Mouse (Mus musculus) MEL (cell line): ENCODE results near the gene Fam172a. TPM values are rescaled to one million over a fixed set of nuclear protein-coding genes. Genes with fewer than 3 reads are reported as not detected.

Experiments used
- DNase-seq: peaks from one replicate; pipeline ENCODE4 v3.0.0; 2011; ENCODE audit warnings: low read depth, low spot score
- H3K27ac ChIP-seq: 2 replicates; pipeline ENCODE4 v1.5.1; 2012; ENCODE audit warnings: low read depth, mild to moderate bottlenecking, control low read depth, low read length, moderate library complexity; ENCODE audit not compliant: control insufficient read depth
- H3K27me3 ChIP-seq, 2 experiments: fragments of 150-350 bp in 1 of 2; sonication (generic) in 1 of 2; 2 replicates each; pipeline ENCODE4 v1.6.1; 2012; ENCODE audit warnings: low read length in 2 of 2, mild to moderate bottlenecking in 2 of 2, improper control_type of control experiment in 1 of 2, moderate library complexity in 1 of 2; ENCODE audit not compliant: insufficient read depth in 2 of 2, control insufficient read depth in 1 of 2
- H3K36me3 ChIP-seq, 2 experiments: 2 replicates each; pipeline ENCODE4 v1.6.1; 2012 to 2014; ENCODE audit warnings: low read length in 2 of 2, improper control_type of control experiment in 1 of 2, inconsistent platforms in 1 of 2, mild to moderate bottlenecking in 1 of 2; ENCODE audit not compliant: insufficient read depth in 2 of 2, control insufficient read depth in 1 of 2
- H3K4me1 ChIP-seq, 2 experiments: fragments of 150-350 bp in 1 of 2; sonication (generic) in 1 of 2; 2 replicates each; pipeline ENCODE4 v1.6.1; 2012; ENCODE audit warnings: low read length in 2 of 2, improper control_type of control experiment in 1 of 2, mild to moderate bottlenecking in 1 of 2; ENCODE audit not compliant: insufficient read depth in 2 of 2, control insufficient read depth in 1 of 2
- H3K4me3 ChIP-seq, 2 experiments: fragments of 150-350 bp in 1 of 2; sonication (generic) in 1 of 2; 2 replicates each; pipeline ENCODE4 v1.5.1; 2012; ENCODE audit warnings: low read depth in 2 of 2, low read length in 2 of 2, mild to moderate bottlenecking in 2 of 2, moderate library complexity in 2 of 2, control low read depth in 1 of 2, improper control_type of control experiment in 1 of 2; ENCODE audit not compliant: control insufficient read depth in 1 of 2, insufficient read depth in 1 of 2
- H3K79me2 ChIP-seq: 2 replicates; pipeline ENCODE4 v1.6.1; 2012; ENCODE audit warnings: mild to moderate bottlenecking, low read length, moderate library complexity; ENCODE audit not compliant: control insufficient read depth, poor library complexity, insufficient read depth
- H3K9ac ChIP-seq: 2 replicates; pipeline ENCODE4 v1.6.1; 2012; ENCODE audit warnings: low read depth, mild to moderate bottlenecking, control low read depth, low read length, moderate library complexity; ENCODE audit not compliant: control insufficient read depth, poor library complexity, severe bottlenecking
- H3K9me3 ChIP-seq: fragments of 150-350 bp; sonication (generic); replicated peaks from 2 replicates; pipeline ENCODE4 v1.6.1; 2012; ENCODE audit warnings: mild to moderate bottlenecking, low read length, improper control_type of control experiment, moderate library complexity; ENCODE audit not compliant: insufficient read depth
- CTCF ChIP-seq, 3 experiments: IDR thresholded peaks in 2 of 3; conservative IDR thresholded peaks in 1 of 3; 2 replicates each; pipeline ENCODE4 v1.5.1; 2011 to 2012; ENCODE audit warnings: low read length in 3 of 3, low read depth in 2 of 3, mild to moderate bottlenecking in 2 of 3, improper control_type of control experiment in 1 of 3, inconsistent platforms in 1 of 3, mixed read lengths in 1 of 3, moderate library complexity in 1 of 3; ENCODE audit not compliant: control insufficient read depth in 1 of 3, insufficient read depth in 1 of 3, poor library complexity in 1 of 3, severe bottlenecking in 1 of 3
- E2F4 ChIP-seq: IDR thresholded peaks from 2 replicates; pipeline ENCODE4 v1.6.1; 2011; ENCODE audit warnings: low read depth, low read length, improper control_type of control experiment, borderline replicate concordance
- ETS1 ChIP-seq: IDR thresholded peaks from 2 replicates; pipeline ENCODE4 v1.6.1; 2012; ENCODE audit warnings: low read depth, mild to moderate bottlenecking, inconsistent platforms, low read length, improper control_type of control experiment, moderate library complexity
- GABPA ChIP-seq: IDR thresholded peaks from 2 replicates; pipeline ENCODE4 v1.6.1; 2012; ENCODE audit warnings: low read depth, mild to moderate bottlenecking, inconsistent platforms, low read length, improper control_type of control experiment, moderate library complexity
- GATA1 ChIP-seq: IDR thresholded peaks from 2 replicates; pipeline ENCODE4 v1.6.1; 2011; ENCODE audit warnings: low read depth, low read length, improper control_type of control experiment
- HCFC1 ChIP-seq: IDR thresholded peaks from 2 replicates; pipeline ENCODE4 v1.6.1; 2012; ENCODE audit warnings: low read depth, mild to moderate bottlenecking, inconsistent platforms, low read length, improper control_type of control experiment, moderate library complexity
- KAT2A ChIP-seq: conservative IDR thresholded peaks from 2 replicates; pipeline ENCODE4 v1.6.1; 2012; ENCODE audit warnings: low read depth, low read length, improper control_type of control experiment, inconsistent platforms
- MAX ChIP-seq: IDR thresholded peaks from 2 replicates; pipeline ENCODE4 v1.6.1; 2011; ENCODE audit warnings: low read length, improper control_type of control experiment
- MEF2A ChIP-seq: IDR thresholded peaks from 2 replicates; pipeline ENCODE4 v1.6.1; 2014; ENCODE audit warnings: low read depth, mild to moderate bottlenecking, inconsistent platforms, low read length, improper control_type of control experiment; ENCODE audit not compliant: poor library complexity, insufficient replicate concordance, severe bottlenecking; ENCODE audit errors: extremely low read depth
- MYC ChIP-seq: IDR thresholded peaks from 2 replicates; pipeline ENCODE4 v1.6.1; 2011; ENCODE audit warnings: low read depth, mild to moderate bottlenecking, low read length, improper control_type of control experiment, moderate library complexity
- POLR2A ChIP-seq, 2 experiments: IDR thresholded peaks; 2 replicates each; pipeline ENCODE4 v1.6.1; 2011 to 2012; ENCODE audit warnings: low read length in 2 of 2, mild to moderate bottlenecking in 2 of 2, control low read depth in 1 of 2, improper control_type of control experiment in 1 of 2, low read depth in 1 of 2, moderate library complexity in 1 of 2; ENCODE audit not compliant: control insufficient read depth in 1 of 2, insufficient read depth in 1 of 2, poor library complexity in 1 of 2
- POLR2AphosphoS5 ChIP-seq: IDR thresholded peaks from 2 replicates; pipeline ENCODE4 v1.6.1; 2012; ENCODE audit warnings: low read depth, borderline replicate concordance, mild to moderate bottlenecking, inconsistent platforms, low read length, moderate library complexity, mixed read lengths
- RAD21 ChIP-seq: IDR thresholded peaks from 2 replicates; pipeline ENCODE4 v1.6.1; 2011; ENCODE audit warnings: mild to moderate bottlenecking, low read depth, low read length, improper control_type of control experiment
- RCOR1 ChIP-seq: IDR thresholded peaks from 2 replicates; pipeline ENCODE4 v1.6.1; 2012; ENCODE audit warnings: low read depth, mild to moderate bottlenecking, inconsistent platforms, low read length, improper control_type of control experiment
- SIN3A ChIP-seq: IDR thresholded peaks from 2 replicates; pipeline ENCODE4 v1.6.1; 2012; ENCODE audit warnings: low read length, improper control_type of control experiment, inconsistent platforms
- SMC3 ChIP-seq: IDR thresholded peaks from 2 replicates; pipeline ENCODE4 v1.6.1; 2011; ENCODE audit warnings: low read depth, low read length, improper control_type of control experiment
- TBP ChIP-seq: IDR thresholded peaks from 2 replicates; pipeline ENCODE4 v1.8.0; 2011; ENCODE audit warnings: low read depth, low read length, improper control_type of control experiment
- TCF12 ChIP-seq: IDR thresholded peaks from 2 replicates; pipeline ENCODE4 v1.6.1; 2014; ENCODE audit warnings: low read depth, mild to moderate bottlenecking, inconsistent platforms, low read length, improper control_type of control experiment, moderate library complexity
- USF1 ChIP-seq: IDR thresholded peaks from 2 replicates; pipeline ENCODE4 v1.6.1; 2014; ENCODE audit warnings: low read depth, mild to moderate bottlenecking, inconsistent platforms, low read length, improper control_type of control experiment, moderate library complexity
- USF2 ChIP-seq, 2 experiments: IDR thresholded peaks; 2 replicates each; pipeline ENCODE4 v1.6.1; 2011 to 2012; ENCODE audit warnings: improper control_type of control experiment in 2 of 2, low read length in 2 of 2, borderline replicate concordance in 1 of 2, inconsistent platforms in 1 of 2, low read depth in 1 of 2, mild to moderate bottlenecking in 1 of 2; ENCODE audit not compliant: insufficient read depth in 1 of 2
- ZC3H11A ChIP-seq: IDR thresholded peaks from 2 replicates; pipeline ENCODE4 v1.6.1; 2012; ENCODE audit warnings: low read depth, mild to moderate bottlenecking, inconsistent platforms, low read length, improper control_type of control experiment
- ZKSCAN1 ChIP-seq: IDR thresholded peaks from 2 replicates; pipeline ENCODE4 v1.6.1; 2012; ENCODE audit warnings: low read depth, mild to moderate bottlenecking, inconsistent platforms, low read length, improper control_type of control experiment, moderate library complexity
- ZNF384 ChIP-seq: IDR thresholded peaks from 2 replicates; pipeline ENCODE4 v1.6.1; 2012; ENCODE audit warnings: low read depth, mild to moderate bottlenecking, inconsistent platforms, low read length, improper control_type of control experiment
- polyA plus RNA-seq, 2 experiments: library from polyadenylated mRNA; stranded (reverse) in 1 of 2; unstranded in 1 of 2; fragments of >175 nt in 1 of 2; fragments of >200 nt in 1 of 2; gene quantifications; 2 replicates each; pipeline versions ENCODE4 v1.2.1 to v1.2.4; 2012; ENCODE audit warnings: low replicate concordance in 2 of 2, low read depth in 1 of 2; ENCODE audit not compliant: insufficient read length in 2 of 2, insufficient read depth in 1 of 2, missing spikeins in 1 of 2
- total RNA-seq: library from RNA; depleted of rRNA; stranded (reverse); fragments of 300-350 nt; gene quantifications from 2 replicates; pipeline ENCODE4 v1.2.3, GENCODE M21; 2012

Fam172a gene
- total and polyA plus RNA-seq, 3 experiments, result 13.4 to 358 (median 19.6) TPM

GRCm38 (mm10) chr13:77848868-77849267 lies 147.0 kb downstream of the Fam172a start:
- Histone ChIP-seq H3K4me3 (no peak overlapping the region), H3K79me2 (no peaks in the 10 kb centered on the region), H3K9ac (no peak overlapping the region), H3K9me3 (no peaks in the 10 kb centered on the region), H3K4me1 (no peaks in the 10 kb centered on the region), H3K27me3 (no peaks in the 10 kb centered on the region), H3K36me3 (no peaks in the 10 kb centered on the region), H3K27ac (no peak overlapping the region)
- TF ChIP-seq RAD21 (peak; percentile 49), SMC3 (peak; percentile 40), ZC3H11A (0 out of 2 replicates have a peak, but pooled peaks have one; percentile 36), CTCF (IDR thresholded peaks at IDR 0.05 in 2 of 3, conservative IDR thresholded peaks at IDR 0.05 in 1 of 3; ENCODE audit: control insufficient read depth in 1 of 3, insufficient read depth in 1 of 3, low read depth in 2 of 3, low read length in 3 of 3, poor library complexity in 1 of 3, severe bottlenecking in 1 of 3) (peak; percentile 9 to 39 (median 17); a peak in 3 of 6 replicates), HCFC1 (no peak)
- DNase-seq, result peak; percentile 42

- Histone ChIP-seq H3K27ac (no peak overlapping the region), H3K4me3 (no peak overlapping the region), H3K79me2 (no peaks in the 10 kb centered on the region), H3K27me3 (no peaks in the 10 kb centered on the region), H3K9ac (no peak overlapping the region), H3K9me3 (no peaks in the 10 kb centered on the region), H3K4me1 (no peaks in the 10 kb centered on the region; a peak in 1 of 4 replicates), H3K36me3 (no peaks in the 10 kb centered on the region; a peak in 1 of 4 replicates)
- DNase-seq, result peak; percentile 32
- no peak for TF ChIP-seq MAX
- no peak for TF ChIP-seq E2F4
- peak; percentile 61 for TF ChIP-seq SMC3
- no peak for TF ChIP-seq TBP
- TF ChIP-seq RCOR1, result no peak
- TF ChIP-seq RAD21, result peak; percentile 72
- no peak for TF ChIP-seq USF1
- TF ChIP-seq TCF12, result no peak
- no peak for TF ChIP-seq GATA1
- no peak for TF ChIP-seq POLR2A (IDR thresholded peaks at IDR 0.05; ENCODE audit: control insufficient read depth in 1 of 2, insufficient read depth in 1 of 2, low read depth in 1 of 2, low read length in 2 of 2, poor library complexity in 1 of 2)
- no peak for TF ChIP-seq ZKSCAN1
- TF ChIP-seq ETS1, result no peak
- no peak for TF ChIP-seq ZNF384
- no peak for TF ChIP-seq MYC
- no peak for TF ChIP-seq POLR2AphosphoS5
- no peak for TF ChIP-seq KAT2A
- no peak for TF ChIP-seq MEF2A
- TF ChIP-seq ZC3H11A, result peak; percentile 50
- peak in 2 of 3 experiments; percentile 17 to 61; a peak in 2 of 6 replicates for TF ChIP-seq CTCF (IDR thresholded peaks at IDR 0.05 in 2 of 3, conservative IDR thresholded peaks at IDR 0.05 in 1 of 3; ENCODE audit: control insufficient read depth in 1 of 3, insufficient read depth in 1 of 3, low read depth in 2 of 3, low read length in 3 of 3, poor library complexity in 1 of 3, severe bottlenecking in 1 of 3)
- no peak for TF ChIP-seq SIN3A
- TF ChIP-seq USF2 (IDR thresholded peaks at IDR 0.05; ENCODE audit: borderline replicate concordance in 1 of 2, insufficient read depth in 1 of 2, low read depth in 1 of 2, low read length in 2 of 2), result no peak
- no peak for TF ChIP-seq GABPA
Measured at GRCm38 (mm10) chr13:77864804-77865203, 163.0 kb downstream of the Fam172a start.
